Mouse (Mus musculus): ENCODE measurements around the gene Stom.
A peak's percentile ranks its signal among the peaks of the same experiment; 100 is the strongest.

Stom gene

DNA sequence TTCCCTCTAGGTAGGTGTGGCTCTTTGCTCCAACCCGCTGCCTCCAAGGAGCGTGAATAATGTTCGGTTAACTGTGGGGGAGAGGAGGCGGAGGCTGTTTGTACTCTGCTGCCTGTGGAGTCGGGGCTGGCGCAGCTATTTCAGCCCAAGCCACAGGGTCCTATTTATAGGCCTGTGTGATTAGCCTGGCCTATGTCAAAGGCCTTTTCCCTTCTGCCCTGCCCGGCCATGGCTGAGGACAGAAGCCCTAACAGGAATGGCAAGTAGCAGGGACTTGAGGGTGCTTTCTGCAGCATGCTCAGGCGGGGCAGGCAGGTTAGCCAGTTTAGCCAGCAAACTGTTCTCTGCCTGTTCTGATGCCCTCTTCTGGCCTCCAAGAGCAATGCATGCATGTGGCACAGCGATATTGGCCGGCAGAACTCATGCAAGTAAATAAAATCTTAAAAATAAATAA lies 66.2 kb downstream of the Stom start:
- peak; percentile 98 for DNase-seq

DNA sequence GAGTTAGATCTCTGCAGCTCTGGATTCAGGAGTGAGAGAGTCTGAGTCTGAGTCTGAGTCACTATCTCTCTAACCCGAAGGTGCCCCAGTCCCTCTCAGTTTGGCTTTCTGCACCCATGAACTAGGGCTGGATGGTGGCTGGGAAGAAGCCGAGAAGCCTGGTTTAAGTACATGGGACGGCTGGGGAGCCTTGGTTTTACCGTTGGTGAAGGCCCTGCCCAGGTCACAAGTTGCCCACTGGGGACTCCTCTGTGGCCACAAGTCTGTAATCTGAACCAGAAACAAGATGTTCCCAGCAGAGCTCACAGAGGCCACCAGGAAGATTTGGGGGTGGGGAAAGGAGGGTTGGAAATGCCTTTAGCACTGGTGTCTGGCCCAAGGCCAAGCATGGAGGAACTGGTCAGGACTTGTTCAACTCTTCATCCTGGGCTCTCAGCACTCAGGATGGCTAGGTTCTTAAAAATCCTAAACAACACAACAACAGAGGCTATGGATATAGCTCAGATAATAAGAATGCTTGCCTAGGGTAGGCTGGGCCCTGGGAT lies 67.0 kb downstream of the Stom start:
- peak; percentile 95 for DNase-seq

DNA sequence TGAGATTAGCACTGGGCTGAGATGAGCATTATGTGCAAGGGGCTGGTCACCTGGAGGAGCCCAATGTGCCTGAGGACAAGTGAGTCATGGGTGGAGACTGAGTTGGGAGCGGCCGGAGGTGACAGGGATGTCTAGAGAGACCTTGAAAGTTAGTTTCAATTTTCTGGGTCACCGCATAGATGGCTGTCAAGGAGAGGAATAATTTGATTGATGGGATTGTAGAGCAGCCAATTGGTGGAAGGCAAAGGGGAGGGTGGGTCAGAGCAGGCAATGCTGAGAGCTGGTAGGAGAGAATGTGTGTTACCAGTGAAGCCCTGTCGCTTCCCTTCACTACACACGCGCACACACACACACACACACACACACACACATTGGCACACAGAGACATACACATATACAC lies 67.6 kb downstream of the Stom start:
- DNase-seq = peak; percentile 75

DNA sequence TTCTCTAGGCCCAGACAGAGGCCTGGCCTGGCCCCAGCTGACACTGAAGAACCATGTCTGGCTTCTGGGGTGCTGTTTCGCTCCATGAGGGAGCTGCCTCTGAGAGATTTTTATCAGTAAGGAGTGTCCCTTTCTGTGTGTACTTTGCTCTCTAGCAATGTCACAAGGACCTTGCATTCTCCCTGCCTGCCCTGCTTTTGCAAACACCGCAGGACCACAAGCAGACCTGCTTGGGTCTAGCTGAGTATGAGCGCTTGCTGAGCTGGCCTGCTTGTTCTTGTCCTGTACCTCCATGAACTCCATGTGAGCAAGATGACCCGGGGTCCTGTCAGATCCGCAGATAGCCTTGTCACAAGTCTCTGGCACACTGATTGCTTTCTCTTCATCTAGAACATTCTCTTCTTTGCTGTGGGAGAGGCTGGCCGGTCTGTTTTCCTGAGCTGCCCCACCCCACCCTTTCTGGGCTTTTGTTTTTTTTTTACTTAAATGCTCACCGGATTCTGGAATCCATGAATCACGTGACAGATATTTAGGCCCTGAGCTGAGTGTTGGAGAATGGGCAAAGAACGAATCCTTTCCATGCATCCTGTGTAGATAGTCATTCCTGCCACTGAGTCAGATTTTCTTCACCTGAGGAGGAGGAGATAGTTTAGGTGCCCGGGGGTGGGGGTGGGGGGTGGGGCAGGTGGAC lies 68.8 kb downstream of the Stom start:
- DNase-seq = peak; percentile 86

DNA sequence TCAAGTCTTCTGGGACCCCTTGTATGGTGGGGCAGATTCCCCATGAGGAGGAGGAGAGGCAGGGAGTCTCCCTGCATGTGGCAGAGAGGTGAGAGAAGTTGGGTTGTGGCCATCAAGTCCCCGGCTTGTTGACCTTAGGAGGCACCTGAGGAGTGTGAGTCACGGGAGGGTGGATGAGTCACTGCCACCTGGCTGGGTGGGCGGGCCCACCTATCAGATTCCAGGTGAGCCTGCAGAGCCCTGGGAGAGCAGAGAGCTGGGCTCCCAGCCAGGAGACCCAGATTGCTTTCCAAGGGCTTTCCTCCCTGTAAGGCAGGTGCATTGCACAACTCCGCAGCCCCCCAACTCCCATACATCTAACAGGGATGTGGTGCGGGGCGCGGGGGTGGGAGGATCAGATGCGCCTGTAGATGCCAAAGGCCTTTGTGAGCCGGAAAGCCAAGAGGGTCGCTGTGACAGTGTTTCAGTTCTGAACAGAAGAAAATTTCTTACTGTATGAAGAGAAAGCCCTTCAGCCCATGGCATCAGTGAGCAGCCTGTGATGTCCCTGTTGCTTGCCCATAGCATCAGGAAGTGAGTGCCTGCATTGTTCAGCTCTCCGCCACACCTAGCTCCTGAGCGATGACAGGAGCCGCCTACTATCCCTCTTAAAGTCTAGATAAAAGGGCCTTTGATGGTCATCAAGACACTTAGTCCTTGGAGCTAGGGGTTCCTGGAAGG lies 69.5 kb downstream of the Stom start:
- peak; percentile 93 for DNase-seq

DNA sequence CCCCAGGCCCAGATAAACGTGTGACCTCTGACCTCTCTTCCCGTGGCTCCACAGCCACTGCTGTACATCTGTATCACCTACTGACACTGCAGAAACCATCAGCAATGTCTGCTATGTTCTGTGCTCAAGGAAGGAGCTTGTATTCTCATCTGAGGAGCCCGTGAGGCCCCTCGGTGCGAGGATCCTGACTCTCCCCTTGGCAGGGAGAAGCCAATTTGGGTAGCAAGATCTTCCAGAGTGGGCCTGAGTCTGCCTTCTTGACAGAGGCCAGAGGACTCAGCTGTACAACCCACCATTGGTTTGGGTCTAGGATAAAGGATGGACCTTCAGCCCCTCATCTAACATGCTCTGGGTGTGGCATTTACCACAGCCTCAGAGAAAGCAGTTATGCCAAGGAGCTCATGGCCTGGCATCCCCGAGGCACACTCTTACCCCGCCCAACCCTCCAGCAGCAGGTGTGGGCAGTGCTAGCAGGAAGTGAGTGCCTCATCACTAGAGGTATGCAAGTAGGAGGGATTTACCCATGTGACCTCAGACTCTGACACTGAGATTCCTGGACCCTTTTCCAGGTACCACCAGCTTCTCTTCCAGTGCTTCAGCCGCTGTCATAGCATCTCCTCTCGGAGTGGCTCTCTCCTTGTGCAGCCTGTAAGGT lies 70.4 kb downstream of the Stom start:
- DNase-seq = peak; percentile 92

DNA sequence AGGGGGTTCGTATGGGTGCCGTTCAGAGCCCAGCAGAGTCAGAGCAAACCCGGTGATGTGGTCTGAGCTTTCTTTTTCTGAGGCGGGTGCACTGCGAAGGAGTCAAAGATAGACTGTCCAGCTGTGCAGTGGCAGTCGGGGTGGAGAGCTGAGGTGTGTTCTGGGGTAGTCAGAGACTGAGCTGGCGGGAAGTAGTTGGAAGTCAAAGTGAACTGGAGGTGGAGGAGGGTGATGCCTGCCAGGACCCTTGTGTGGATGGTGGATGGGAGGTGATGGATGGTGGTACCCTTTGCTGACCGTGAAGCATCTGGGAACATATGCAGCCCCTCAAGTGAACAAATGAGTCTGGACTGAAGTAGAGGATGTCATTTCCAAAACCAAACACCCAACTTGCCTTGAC lies 71.0 kb downstream of the Stom start:
- DNase-seq = peak; percentile 91

DNA sequence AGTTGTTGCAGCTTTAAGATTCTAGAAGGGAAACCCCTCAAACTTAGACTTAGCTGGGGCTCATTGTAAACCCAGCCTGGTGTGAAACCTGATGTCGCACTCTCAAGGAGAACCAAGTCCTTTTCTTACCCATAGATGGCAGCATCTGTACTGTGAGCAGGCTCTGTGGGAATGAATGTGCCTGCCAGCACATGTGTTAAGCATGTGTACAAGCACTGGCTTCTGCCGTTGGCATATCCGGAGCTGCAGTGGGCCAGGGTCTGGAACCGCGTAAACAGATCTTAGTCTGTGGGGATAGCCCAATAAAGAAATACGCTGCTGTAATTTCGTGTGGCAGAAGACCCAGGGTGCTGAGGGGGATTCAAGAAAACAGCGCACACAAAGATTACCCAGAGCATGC lies 71.5 kb downstream of the Stom start:
- peak; percentile 97 for DNase-seq

DNA sequence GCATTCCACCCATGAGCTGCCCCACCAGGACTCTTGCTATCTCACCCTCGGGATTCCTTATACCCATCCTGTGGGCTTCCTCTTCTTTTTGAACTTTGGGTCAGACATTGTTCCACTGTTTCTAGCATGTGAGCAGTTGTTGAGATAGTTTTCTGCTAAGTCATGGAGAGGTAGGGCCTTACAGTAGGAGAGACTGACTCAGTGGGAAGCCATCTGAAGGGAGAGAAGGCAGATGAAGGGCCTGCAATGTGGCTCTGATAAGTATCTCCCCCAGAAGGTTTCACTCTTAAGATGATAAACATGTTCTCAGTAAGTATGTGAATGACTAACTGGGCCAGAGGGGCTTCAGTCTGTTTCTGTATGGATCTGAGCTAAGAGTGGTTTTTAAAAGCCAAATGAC lies 72.7 kb downstream of the Stom start:
- DNase-seq = peak; percentile 68
